Mouse (Mus musculus) heart, adult 8-10 months (tissue): ENCODE data around the gene Fkbp3. TPM values are rescaled to one million over a fixed set of nuclear protein-coding genes. Genes with fewer than 3 reads are reported as not detected.
A peak's percentile ranks its signal among the peaks of the same experiment; 100 is the strongest.

Source experiments
- DNase-seq: peaks from one replicate; pipeline ENCODE4 v3.0.0; 2022; ENCODE audit warnings: low spot score
- total RNA-seq, 4 experiments: library from RNA; stranded (reverse); gene quantifications; 2 replicates each; pipeline ENCODE4 v1.2.4; 2022

Fkbp3 gene
- total RNA-seq, 4 experiments from 2014 or later, result 246 to 282 (median 260) TPM

DNA sequence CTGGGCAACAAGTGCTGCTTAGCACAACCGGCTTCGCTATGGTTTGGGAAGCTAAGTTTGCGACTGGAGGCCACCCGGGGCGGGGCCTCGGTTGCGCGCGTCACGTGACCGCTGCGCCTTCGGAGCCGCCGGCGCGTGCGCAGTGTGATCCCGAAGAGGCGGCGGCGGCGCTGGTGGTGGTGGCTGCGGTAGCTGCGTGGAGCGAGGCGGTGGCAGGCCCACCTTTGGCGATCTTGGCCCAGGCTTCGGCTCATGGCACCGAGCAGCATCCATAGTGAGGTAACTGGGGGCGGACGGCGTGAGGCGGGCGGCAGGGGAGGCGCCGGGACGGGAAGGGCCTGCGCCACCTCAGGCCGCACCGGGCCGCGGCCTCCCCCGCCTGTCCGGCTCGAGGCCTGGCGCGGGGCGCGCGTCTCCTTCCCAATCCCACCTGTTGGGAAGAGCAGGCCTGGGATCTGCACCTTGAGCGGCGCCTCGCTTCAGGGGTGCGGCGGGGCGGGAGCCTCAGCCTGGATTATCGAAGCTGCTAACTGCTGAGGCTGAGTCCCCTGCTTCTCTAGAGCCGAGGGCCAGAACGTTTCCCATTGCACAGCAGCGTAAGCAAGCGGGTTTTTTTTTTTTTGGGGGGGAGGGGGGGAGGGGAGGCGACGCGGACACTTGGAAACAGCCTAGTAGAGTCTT, 37.5 kb downstream of the Fkbp3 start, which contains the start of gene Prpf39:
Gene Prpf39 (plus strand): TSS at position 144 of the 681 bp plus-strand sequence.
- DNase-seq, result peak; percentile 85

DNA sequence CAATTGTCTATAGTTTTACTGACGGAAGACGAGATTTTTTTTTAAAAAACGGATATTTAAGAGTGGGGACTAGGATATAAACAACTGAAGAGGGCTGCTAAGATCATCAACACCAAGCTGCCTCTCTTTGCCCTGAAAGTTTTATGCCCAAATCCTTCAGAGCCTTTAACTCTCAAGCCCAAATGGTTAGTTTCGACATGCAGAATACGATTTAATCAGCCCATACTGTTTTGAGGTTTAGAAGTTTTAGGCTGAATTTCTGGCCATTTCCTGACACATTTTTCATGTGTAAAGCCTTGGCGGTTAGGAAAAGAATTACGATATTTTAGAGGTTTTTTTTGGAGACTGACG, 38.0 kb downstream of the Fkbp3 start:
- no peak for DNase-seq

DNA sequence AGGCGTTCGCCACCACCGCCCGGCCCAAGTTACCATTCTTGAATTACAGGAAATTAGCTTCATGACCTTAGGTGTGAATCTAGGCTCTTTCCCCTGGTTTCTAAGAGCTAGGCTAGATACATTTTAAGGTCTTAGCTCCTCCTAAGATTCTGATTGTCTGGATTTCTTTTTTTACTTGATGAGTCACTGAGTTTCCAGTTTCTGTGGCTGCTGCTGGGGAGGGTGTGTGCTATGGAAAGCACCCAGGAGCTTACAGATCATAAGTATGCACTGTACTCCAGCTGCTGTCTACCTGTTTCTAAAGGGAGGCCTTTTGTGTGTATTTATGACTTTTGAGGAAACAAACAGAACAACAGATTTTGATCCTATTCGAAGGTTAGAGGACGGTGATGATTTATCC, 51.0 kb downstream of the Fkbp3 start:
- no peak for DNase-seq

Other genes with a start within 250 kb of the Fkbp3 start
- 1 to 10 TPM; 1.8 to 3.3 (median 2.9) TPM for gene Gm527, start 156.1 kb downstream of the Fkbp3 start, total RNA-seq
- gene Klhl28, start 108.5 kb downstream of the Fkbp3 start, total RNA-seq, result 10 to 100 TPM in 3 of 4 experiments, 1 to 10 TPM in 1; 8.8 to 14.1 (median 11.0) TPM
- 10 to 100 TPM in 1 of 4 experiments, 1 to 10 TPM in 3; 9.3 to 13.6 (median 9.7) TPM for gene Togaram1, start 108.2 kb downstream of the Fkbp3 start, total RNA-seq
- gene Prpf39, start 37.7 kb downstream of the Fkbp3 start, total RNA-seq, result 10 to 100 TPM; 10.7 to 13.4 (median 11.9) TPM
- 1 to 10 TPM; 3.4 to 4.2 (median 4.0) TPM for gene Fancm, start 1.6 kb upstream of the Fkbp3 start, total RNA-seq
- gene Mis18bp1, start 98.6 kb upstream of the Fkbp3 start, total RNA-seq, result under 1 TPM; 0.06 to 0.60 (median 0.21) TPM
- under 1 TPM in 1 of 4 experiments, not detected in 3; 0.16 TPM for gene Wdr20rt, start 151.5 kb upstream of the Fkbp3 start, total RNA-seq